Mouse (Mus musculus) effector memory CD4-positive, alpha-beta T cell, adult 7 months (primary cell): ENCODE results near the gene C2cd3. TPM values are rescaled to one million over a fixed set of nuclear protein-coding genes. Genes with fewer than 3 reads are reported as not detected.

ENCODE experiments used
- polyA plus RNA-seq: library from polyadenylated mRNA; unstranded; fragments of 100-300 nt; shearing (Covaris generic); gene quantifications from one replicate; pipeline ENCODE4 v1.2.1, GENCODE M21; 2017

Gene C2cd3
- polyA plus RNA-seq, result 33.8 TPM

DNA sequence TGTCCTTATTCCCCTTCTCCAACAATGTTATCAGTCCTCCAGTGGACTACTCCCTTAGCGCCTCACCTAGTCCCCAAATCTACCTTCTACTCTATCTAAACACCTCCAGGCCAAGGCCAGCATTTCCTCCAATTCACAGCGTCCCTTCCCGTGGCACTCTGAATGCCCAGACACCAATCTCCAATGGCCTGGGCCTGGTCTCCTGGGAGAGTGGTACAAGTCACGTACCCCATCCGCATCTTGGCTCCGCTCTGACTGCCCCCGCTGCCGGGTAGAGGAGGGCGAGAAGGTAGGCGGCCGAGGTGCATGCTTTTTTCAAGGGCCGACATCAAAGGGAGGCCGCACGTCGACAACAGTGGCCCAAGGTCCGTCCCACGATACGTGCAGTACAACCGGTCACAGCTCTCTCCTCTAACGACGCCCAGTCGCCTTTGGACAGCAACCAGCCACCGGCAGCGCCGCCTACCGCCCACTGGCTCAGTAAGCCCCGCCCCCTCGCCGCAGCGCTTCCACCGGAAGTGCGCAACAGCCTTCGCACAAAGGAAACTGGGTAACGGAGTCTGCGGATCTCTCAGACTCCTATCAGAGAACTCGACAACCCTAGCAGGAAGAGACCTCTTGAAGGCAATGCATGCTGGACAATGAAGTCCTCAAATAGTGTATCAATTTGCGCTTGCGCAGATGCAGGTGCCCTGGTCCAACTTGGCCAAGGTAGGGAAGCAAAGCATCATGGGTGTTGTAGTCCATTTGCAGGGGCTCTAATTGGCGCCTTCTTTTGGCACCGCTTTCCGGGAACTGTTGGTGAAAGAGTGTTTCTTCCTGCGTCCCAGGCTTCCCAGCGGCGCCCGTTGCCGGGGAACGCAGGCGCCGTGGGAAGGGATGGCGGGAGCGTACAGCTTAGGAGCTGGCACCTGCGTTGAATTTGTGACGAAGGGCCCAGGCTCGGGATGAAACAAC, at the start of gene C2cd3, which contains the start of gene Ppme1:
Gene C2cd3 (plus strand): TSS at position 739 of the 957 bp plus-strand sequence.
Gene Ppme1 (minus strand): TSS at position 813 of the 957 bp plus-strand sequence.

GRCm38 (mm10) chr7:100472777-100473176, 100.7 kb downstream of the C2cd3 start, which contains the start of gene Ucp3:
TSS of gene Ucp3 (plus strand) at chr7:100472990.

DNA sequence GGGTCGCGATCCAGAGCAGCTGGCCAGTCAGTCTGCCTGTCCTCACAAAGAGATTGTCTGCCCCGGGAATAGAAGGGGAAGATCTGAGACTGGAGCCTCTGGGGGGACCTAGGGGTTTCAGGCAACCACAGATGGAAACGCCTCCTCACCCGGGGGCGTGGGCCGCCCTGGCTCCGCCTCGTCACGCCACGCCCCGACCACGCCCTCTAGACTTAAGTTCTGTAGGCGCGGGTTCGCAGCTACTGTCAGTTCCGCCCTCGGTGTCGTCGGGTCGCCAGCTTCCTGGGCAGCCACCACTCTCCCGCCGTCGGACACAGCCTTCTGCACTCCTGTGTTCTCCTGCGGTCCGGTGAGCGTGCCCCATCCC, 121.1 kb downstream of the C2cd3 start, which contains the start of gene Ucp2:
Gene Ucp2 (plus strand): TSS at position 221 of the 367 bp plus-strand sequence.

GRCm38 (mm10) chr7:100514573-100514972, 142.5 kb downstream of the C2cd3 start, which contains the start of gene Dnajb13:
TSS of gene Dnajb13 (minus strand) at chr7:100514960.

Other genes with a start within 250 kb of the C2cd3 start
- 1.6 TPM for gene Lipt2, start 213.0 kb upstream of the C2cd3 start, polyA plus RNA-seq
- gene Kcne3, start 195.7 kb upstream of the C2cd3 start, polyA plus RNA-seq, result not detected
- gene Pgm2l1, start 144.8 kb upstream of the C2cd3 start, polyA plus RNA-seq, result 18.2 TPM
- gene P4ha3, start 86.7 kb upstream of the C2cd3 start, polyA plus RNA-seq, result not detected
- gene Ppme1, start 74 bp downstream of the C2cd3 start, polyA plus RNA-seq, result 35.1 TPM
- 0.66 TPM for gene Ucp3, start 100.8 kb downstream of the C2cd3 start, polyA plus RNA-seq
- 835 TPM for gene Ucp2, start 121.1 kb downstream of the C2cd3 start, polyA plus RNA-seq
- 8.4 TPM for gene Dnajb13, start 142.7 kb downstream of the C2cd3 start, polyA plus RNA-seq
- gene Coa4, start 164.8 kb downstream of the C2cd3 start, polyA plus RNA-seq, result 4.4 TPM
- 79.5 TPM for gene Rab6a, start 235.2 kb downstream of the C2cd3 start, polyA plus RNA-seq
- 32.3 TPM for gene Mrpl48, start 236.1 kb downstream of the C2cd3 start, polyA plus RNA-seq